Mouse (Mus musculus) cerebellum, postnatal 25 days (tissue): ENCODE data around the gene Zbtb1.
"Not testable (repeated sequence)": the region's sequence is repeated elsewhere in the genome, so short reads cannot be mapped to it uniquely, and the experiment has no call there.

Experiments
- DNase-seq, 2 experiments: peaks; one replicate each; pipeline ENCODE4 v3.0.0; 2021; ENCODE audit warnings: mixed read lengths in 2 of 2

Gene Zbtb1

GRCm38 (mm10) chr12:76405183-76405970, 35.3 kb downstream of the Zbtb1 start:
- DNase-seq: peak; percentile 50 to 58

- DNase-seq: peak; percentile 15 to 21
These were observed 35.9 kb downstream of the Zbtb1 start for GRCm38 (mm10) chr12:76405971-76406370.

- no peak for DNase-seq
These were observed 37.1 kb downstream of the Zbtb1 start for GRCm38 (mm10) chr12:76407184-76407583.

- DNase-seq: no peak
These were observed 39.1 kb downstream of the Zbtb1 start for GRCm38 (mm10) chr12:76409166-76409565.

GRCm38 (mm10) chr12:76415383-76416010, 45.4 kb downstream of the Zbtb1 start:
- DNase-seq: no peak

- peak in 1 of 2 experiments; percentile 12 for DNase-seq
These were observed 47.4 kb downstream of the Zbtb1 start, which contains the start of gene Ppp1r36 for GRCm38 (mm10) chr12:76417433-76417854. Ppp1r36 (plus strand) TSS chr12:76417538.

- no peak for DNase-seq
These were observed 48.3 kb downstream of the Zbtb1 start for GRCm38 (mm10) chr12:76418346-76418745.

- no peak for DNase-seq
These were observed 55.2 kb downstream of the Zbtb1 start for GRCm38 (mm10) chr12:76425256-76425655.

- no peak for DNase-seq
These were observed 57.5 kb downstream of the Zbtb1 start for GRCm38 (mm10) chr12:76427546-76427945.

GRCm38 (mm10) chr12:76430879-76431406, 60.9 kb downstream of the Zbtb1 start:
- no peak for DNase-seq

- DNase-seq: no peak
These were observed 61.4 kb downstream of the Zbtb1 start for GRCm38 (mm10) chr12:76431431-76431830.

- DNase-seq: no peak
These were observed 64.0 kb downstream of the Zbtb1 start for GRCm38 (mm10) chr12:76434111-76434510.

- peak in 1 of 2 experiments; percentile 8 for DNase-seq
These were observed 65.0 kb downstream of the Zbtb1 start for GRCm38 (mm10) chr12:76435084-76435483.

GRCm38 (mm10) chr12:76435549-76435948, 65.5 kb downstream of the Zbtb1 start:
- no peak for DNase-seq

GRCm38 (mm10) chr12:76443488-76443887, 73.4 kb downstream of the Zbtb1 start:
- not testable (repeated sequence) for DNase-seq

- DNase-seq: no peak
These were observed 74.3 kb downstream of the Zbtb1 start for GRCm38 (mm10) chr12:76444359-76444772.

GRCm38 (mm10) chr12:76444862-76445261, 74.8 kb downstream of the Zbtb1 start:
- no peak for DNase-seq

- DNase-seq: no peak
These were observed 76.1 kb downstream of the Zbtb1 start for GRCm38 (mm10) chr12:76446201-76446600.
